Mouse (Mus musculus) left cerebral cortex, postnatal 4 days (tissue): Measurements from ENCODE around the gene Klhdc7b. TPM values are rescaled to one million over a fixed set of nuclear protein-coding genes. Genes with fewer than 3 reads are reported as not detected.
A peak's percentile ranks its signal among the peaks of the same experiment; 100 is the strongest.

ENCODE experiments used
- DNase-seq: peaks from one replicate; pipeline ENCODE4 v3.0.0-alpha.2; 2022
- intact Hi-C: fragments of 180-260 bp; cut with DNase I; formaldehyde crosslinking; loops from one replicate; pipeline ENCODE4 v1.15.1; 2025
- total RNA-seq, 2 experiments: library from RNA; stranded (reverse); gene quantifications; 2 replicates each; pipeline ENCODE4 v1.2.3; 2021

The Klhdc7b gene
- total RNA-seq = not detected

DNA sequence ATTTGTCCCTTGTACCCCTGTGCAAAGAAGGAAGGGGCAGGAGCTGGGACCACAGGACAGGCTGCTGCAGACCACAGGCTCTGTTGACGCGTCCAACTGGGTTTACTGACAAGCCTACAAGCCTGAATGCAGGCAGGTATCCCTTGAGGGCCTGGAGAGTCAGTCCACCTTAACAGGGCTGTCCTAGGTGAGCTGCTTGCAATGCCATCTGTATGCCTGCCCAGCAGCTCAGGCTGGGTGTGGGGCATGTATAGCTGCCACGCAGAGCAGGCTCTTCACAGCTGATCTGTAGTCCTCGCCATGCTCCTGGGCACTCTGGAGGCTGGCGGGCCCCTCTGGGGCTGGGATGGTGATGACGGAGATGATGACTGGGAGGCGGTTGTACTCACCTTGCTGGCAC, at the start of gene Klhdc7b:
Gene Klhdc7b, plus strand, starts transcription at position 301 of the 400 bp plus-strand sequence.
- no peak for DNase-seq
- intact Hi-C loops = no loop called here

DNA sequence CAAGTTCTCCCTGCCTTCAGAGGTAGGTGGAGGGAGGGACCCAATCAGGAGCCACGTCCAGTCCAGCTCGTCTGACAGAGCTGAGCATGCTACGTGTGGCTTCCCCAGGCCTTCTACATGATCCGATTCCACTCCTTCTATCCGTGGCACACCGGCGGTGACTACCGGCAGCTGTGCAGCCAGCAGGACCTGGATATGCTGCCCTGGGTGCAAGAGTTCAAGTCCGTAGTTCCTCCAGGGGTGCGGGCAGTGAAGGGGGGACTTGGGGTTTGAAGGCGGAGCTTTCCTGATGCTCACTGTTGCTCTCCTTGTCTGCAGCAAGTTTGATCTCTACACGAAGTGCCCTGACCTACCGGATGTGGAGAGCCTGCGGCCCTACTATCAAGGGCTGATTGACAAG, 48.3 kb upstream of the Klhdc7b start:
- intact Hi-C loops = no loop called here
- DNase-seq = no peak

- intact Hi-C loops = no loop called here
- DNase-seq = no peak
Measured at GRCm38 (mm10) chr15:89339696-89340095, 45.0 kb upstream of the Klhdc7b start.

DNA sequence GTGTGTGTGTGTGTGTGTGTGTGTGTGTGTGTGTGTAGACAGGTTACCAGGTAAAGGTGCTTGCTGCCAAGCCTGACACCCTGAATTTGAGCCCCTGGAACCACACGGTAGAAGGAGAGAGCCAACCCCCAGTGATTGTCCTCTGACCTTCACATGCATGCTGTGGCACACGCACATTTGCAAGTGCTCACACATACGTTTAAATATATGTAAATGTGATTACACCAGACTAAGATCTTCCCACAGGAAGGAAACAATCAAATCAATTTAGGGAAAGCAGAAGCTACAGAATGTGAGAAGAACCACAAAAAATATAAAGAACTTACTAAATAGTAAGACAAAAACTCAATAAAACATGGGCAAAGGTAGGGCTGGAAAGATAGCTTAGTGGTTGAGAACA, 44.6 kb upstream of the Klhdc7b start:
- intact Hi-C loops = no loop called here
- DNase-seq = no peak

DNA sequence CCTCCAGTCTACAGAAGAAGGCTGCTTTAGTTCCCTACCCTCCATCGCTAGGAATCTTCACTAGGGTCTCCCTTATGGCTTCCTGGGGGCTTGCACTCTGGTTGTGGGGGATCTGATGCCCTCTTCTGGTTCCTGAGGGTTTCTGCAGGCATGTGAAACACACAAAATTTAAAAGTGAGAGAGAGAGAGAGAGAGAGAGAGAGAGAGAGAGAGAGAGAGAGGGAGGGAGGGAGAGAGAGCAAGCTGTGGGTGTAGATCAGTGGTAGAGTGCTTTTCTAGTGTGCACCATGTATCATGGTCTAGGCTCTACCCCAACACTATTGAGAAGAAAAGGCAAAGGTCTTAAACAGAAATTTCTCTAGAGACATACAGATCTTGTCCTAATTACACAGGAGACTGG, 43.0 kb upstream of the Klhdc7b start:
- DNase-seq = no peak
- intact Hi-C loops = no loop called here

DNA sequence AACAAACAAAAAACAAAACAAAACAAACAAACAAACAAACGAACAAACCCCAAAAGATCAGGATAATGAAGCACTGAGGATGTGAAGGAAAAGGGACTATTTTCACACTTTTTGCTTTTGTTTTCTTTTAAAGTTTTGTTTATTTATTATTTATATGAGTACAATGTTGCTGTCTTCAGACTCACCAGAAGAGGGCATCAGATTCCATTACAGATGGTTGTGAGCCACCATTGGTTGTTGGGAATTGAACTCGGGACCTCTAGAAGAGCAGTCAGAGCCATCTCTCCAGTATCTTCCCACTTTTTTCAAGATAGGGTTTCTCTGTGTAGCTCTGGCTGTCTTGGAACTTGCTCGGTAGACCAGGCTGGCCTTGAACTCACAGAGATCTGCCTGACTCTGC, 41.4 kb upstream of the Klhdc7b start:
- intact Hi-C loops = no loop called here

GRCm38 (mm10) chr15:89350447-89350846, 34.3 kb upstream of the Klhdc7b start:
- intact Hi-C loops = no loop called here

More for the DNA sequence above, 41.4 kb upstream of the Klhdc7b start:
- no peak for DNase-seq

DNA sequence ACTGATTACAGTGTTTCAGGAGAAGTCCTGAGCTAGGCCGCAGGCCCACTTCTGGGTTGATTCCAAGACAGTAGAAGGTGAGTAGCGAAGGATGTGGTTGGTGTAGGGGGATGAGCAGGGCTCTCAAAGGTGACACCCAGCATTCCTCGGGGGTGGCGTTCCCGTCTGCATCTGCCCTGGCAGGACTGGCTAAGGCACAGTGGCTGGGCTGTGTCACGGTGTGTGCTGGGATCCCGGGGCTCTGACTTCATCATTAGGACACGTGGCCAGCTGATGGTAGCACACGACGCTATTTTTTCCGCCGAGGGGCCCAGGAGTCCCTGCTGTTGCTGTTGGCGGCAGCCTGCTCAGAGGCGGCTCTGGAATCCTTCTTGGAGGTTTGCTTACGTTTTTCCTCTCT, 33.4 kb upstream of the Klhdc7b start:
- DNase-seq = no peak
- intact Hi-C loops = no loop called here

More at GRCm38 (mm10) chr15:89350447-89350846, 34.3 kb upstream of the Klhdc7b start:
- no peak for DNase-seq

DNA sequence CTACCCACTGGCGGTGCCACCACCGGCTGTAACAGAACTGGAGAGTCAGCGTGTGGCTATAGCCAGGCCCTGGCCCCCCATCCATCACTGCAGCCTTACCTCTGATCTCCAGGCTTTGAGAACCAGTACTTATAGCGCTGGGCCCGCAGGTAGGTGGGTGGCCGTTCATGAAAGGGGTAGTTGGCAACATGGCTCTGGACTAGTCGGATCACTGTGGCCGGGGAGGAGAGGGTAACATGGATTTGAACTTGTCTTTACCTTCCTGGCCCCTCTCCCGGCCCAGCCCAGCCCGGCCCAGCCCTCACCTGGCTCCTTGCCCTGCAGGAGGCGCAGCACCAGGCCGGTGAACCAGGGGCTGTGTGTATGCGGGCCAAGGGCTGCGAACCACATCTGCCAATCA, 32.7 kb upstream of the Klhdc7b start:
- intact Hi-C loops = no loop called here
- no peak for DNase-seq

GRCm38 (mm10) chr15:89352795-89353194, 31.9 kb upstream of the Klhdc7b start:
- DNase-seq = no peak
- intact Hi-C loops = no loop called here

- intact Hi-C loops = no loop called here
- no peak for DNase-seq
Measured at GRCm38 (mm10) chr15:89353837-89354236, 30.9 kb upstream of the Klhdc7b start.

DNA sequence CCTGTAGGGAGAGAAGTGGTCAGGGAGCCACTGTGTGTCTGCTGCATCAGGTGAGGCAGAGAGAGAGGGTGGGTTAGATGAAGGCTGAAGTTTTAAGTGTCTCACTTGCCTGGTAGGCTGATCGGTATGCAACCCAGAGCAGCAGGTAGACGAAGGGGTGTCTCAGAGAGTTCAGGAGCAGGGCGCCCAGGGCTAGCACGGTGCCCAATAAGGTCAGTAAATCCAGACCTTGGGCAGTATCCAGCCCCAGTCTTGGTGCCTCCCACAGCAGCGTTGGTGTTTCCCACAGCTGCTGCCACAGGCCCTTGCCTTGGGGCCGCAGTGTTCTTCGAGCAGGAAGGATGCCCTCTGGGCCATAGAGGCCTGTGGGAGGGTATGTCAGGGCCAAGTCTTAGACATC, 30.3 kb upstream of the Klhdc7b start:
- intact Hi-C loops = no loop called here

GRCm38 (mm10) chr15:89355241-89356187, 29.2 kb upstream of the Klhdc7b start, which contains the start of the genes Lmf2 and Ncaph2:
Gene Lmf2, minus strand, starts transcription at chr15:89355659.
Gene Ncaph2, plus strand, starts transcription at chr15:89355719.
- peak; percentile 96 for DNase-seq

More for the DNA sequence above, 30.3 kb upstream of the Klhdc7b start:
- no peak for DNase-seq

DNA sequence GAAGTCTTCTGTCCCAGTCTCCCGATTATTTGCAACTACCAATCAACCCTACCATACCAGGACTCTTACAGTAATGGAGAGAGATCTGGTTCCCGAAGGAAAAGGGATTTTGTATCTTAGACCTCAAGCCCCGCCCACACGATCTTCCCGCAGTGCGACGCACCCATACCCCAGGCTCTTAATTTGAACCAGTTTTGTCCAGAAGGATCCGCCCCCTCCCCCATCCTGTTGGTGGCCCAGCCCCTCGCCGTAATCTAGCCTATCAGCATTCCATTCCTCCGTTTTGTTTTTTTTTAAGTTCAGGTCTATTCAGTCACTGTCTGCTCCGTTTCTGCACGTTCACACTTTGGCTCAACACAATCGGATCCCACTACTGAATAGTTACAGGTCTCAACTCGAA, 28.3 kb upstream of the Klhdc7b start:
- intact Hi-C loops = no loop called here
- DNase-seq = peak; percentile 90

More at GRCm38 (mm10) chr15:89355241-89356187, 29.2 kb upstream of the Klhdc7b start, which contains the start of the genes Lmf2 and Ncaph2:
- intact Hi-C loops = no loop called here

DNA sequence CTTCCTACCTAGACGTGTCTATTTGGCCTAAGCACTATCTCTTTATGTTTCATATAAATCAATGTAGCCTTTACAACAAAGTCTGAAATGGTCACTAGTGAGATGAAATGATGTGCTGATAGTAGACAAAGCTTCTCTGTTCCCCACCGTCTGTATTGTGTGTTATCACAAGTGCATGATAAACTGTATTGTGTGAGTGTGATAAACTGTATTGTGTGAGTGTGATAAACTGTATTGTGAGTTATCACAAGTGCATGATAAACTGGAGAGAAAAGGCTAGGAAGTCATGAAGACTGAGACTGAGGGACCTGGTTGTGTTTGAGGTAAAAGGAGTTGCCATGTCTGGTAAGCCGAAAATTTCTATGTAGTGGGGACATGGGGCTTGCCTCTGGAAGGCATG, 25.9 kb upstream of the Klhdc7b start:
- intact Hi-C loops = no loop called here
- no peak for DNase-seq

GRCm38 (mm10) chr15:89363051-89363450, 21.7 kb upstream of the Klhdc7b start:
- no peak for DNase-seq

GRCm38 (mm10) chr15:89365141-89365551, 19.6 kb upstream of the Klhdc7b start:
- intact Hi-C loops = no loop called here
- DNase-seq = no peak

More at GRCm38 (mm10) chr15:89363051-89363450, 21.7 kb upstream of the Klhdc7b start:
- intact Hi-C loops = no loop called here

DNA sequence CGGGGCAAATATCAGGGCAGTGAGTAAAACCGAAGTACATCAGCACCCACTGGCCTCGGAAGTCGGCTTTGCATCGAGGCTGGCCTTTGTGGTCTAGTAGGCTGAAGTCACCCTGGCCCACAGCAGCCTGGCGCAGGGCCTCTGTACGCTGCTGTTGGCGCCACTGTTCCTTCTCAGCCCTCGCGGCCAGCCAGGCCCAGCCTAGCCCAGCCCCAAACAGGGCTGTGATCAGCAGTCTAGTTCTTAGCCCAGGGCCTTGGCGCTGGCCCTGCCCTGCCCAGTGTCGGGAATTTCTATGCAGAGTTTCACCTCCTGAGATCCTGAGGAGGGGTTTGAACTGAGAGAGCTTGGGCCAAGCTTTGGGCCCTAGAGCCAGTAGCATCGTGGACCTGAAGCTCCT, 12.6 kb upstream of the Klhdc7b start:
- intact Hi-C loops = no loop called here
- DNase-seq = no peak

- DNase-seq = no peak
- intact Hi-C loops = no loop called here
Measured at GRCm38 (mm10) chr15:89372536-89372935, 12.2 kb upstream of the Klhdc7b start.

GRCm38 (mm10) chr15:89373027-89373761, 11.5 kb upstream of the Klhdc7b start:
- peak; percentile 81 for DNase-seq
- intact Hi-C loops = no loop called here

DNA sequence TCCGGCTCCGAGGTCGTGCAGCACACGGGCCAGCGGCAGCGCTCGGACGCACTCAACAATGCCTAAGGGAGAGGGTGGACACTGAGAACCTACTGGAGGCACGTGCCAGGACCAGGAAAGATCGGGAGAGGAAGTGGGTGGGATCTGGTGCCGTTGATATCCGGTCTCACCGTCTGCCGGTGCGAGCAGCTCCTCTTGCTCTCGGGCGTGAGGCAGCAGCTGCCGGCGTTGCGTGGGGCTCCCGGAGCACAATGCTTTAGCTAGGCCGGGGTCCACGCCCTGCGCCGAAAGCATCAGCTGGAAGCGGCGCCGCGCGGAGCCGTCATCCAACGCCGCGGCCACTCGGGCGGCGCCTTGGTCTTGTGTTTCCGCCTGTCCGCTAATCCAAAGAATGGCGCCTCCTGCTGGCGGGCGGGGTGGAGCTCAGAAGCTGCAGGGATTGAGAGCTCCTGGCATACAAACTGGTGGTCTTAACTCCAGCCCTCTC, 10.9 kb upstream of the Klhdc7b start, which contains the start of gene Sco2:
Gene Sco2, minus strand, starts transcription at position 85 of the 487 bp plus-strand sequence.
- peak; percentile 98 for DNase-seq
- intact Hi-C loops = no loop called here
